Mouse (Mus musculus) embryonic facial prominence, embryonic 15.5 days (tissue): ENCODE measurements around the gene Ss18l2. TPM values are rescaled to one million over a fixed set of nuclear protein-coding genes. Genes with fewer than 3 reads are reported as not detected.

Source experiments
- ATAC-seq: fragments of 200-750 bp; cut with Nextera tagmentation; 2 replicates; pipeline ENCODE4 v1.8.0; 2017; ENCODE audit warnings: low read depth, moderate TSS enrichment; ENCODE audit not compliant: insufficient number of reproducible peaks, low FRiP score, low TSS enrichment
- H3K27ac ChIP-seq: fragments of 300-500 bp; sonication (generic); replicated peaks from 2 replicates; pipeline ENCODE4 v1.5.1; 2015; ENCODE audit warnings: mild to moderate bottlenecking, inconsistent platforms
- H3K27me3 ChIP-seq: fragments of 300-500 bp; sonication (generic); 2 replicates; pipeline ENCODE4 v1.6.1; 2015; ENCODE audit warnings: inconsistent platforms
- H3K36me3 ChIP-seq: fragments of 300-500 bp; sonication (generic); 2 replicates; pipeline ENCODE4 v1.6.1; 2015; ENCODE audit warnings: mild to moderate bottlenecking, inconsistent platforms
- H3K4me1 ChIP-seq: fragments of 300-500 bp; sonication (generic); 2 replicates; pipeline ENCODE4 v1.6.1; 2015; ENCODE audit warnings: inconsistent platforms
- H3K4me2 ChIP-seq: fragments of 300-500 bp; sonication (generic); replicated peaks from 2 replicates; pipeline ENCODE4 v1.6.1; 2015; ENCODE audit warnings: mild to moderate bottlenecking, inconsistent platforms
- H3K4me3 ChIP-seq: fragments of 300-500 bp; sonication (generic); replicated peaks from 2 replicates; pipeline ENCODE4 v1.5.1; 2015; ENCODE audit warnings: mild to moderate bottlenecking, inconsistent platforms
- H3K9ac ChIP-seq: fragments of 300-500 bp; sonication (generic); 2 replicates; pipeline ENCODE4 v1.6.1; 2015; ENCODE audit warnings: inconsistent platforms
- H3K9me3 ChIP-seq: fragments of 300-500 bp; sonication (generic); replicated peaks from 2 replicates; pipeline ENCODE4 v1.6.1; 2016; ENCODE audit warnings: inconsistent platforms
- WGBS: fragments of 180-500 bp; shearing (Covaris S2); methylation state at CpG from one replicate; pipeline ENCODE4 v1.1.7; 2015; 5-methylcytosine and 5-hydroxymethylcytosine counted together
- polyA plus RNA-seq: library from polyadenylated mRNA; unstranded; fragments of >200 nt; fragmentation: Nextera tagmentation; extraction: Ambion mirVana; gene quantifications from 2 replicates; pipeline ENCODE4 v1.2.1, GENCODE M21; 2015

The Ss18l2 gene
- polyA plus RNA-seq, 1 experiment from 2014 or later: 111 TPM

- 1% methylated on average over 43 of the region's 43 CpGs for WGBS
- Histone ChIP-seq H3K4me1 (peaks cover 66% of the 10 kb centered on the region), H3K9ac (peak overlapping the region; percentile 67), H3K4me3 (peak overlapping the region; percentile 74), H3K9me3 (no peaks in the 10 kb centered on the region), H3K27me3 (no peaks in the 10 kb centered on the region), H3K36me3 (peaks cover 42% of the 10 kb centered on the region), H3K27ac (peak overlapping the region; percentile 92), H3K4me2 (peak overlapping the region; percentile 85)
- ATAC-seq: peak; percentile 60
These were observed 50.4 kb downstream of the Ss18l2 start for GRCm38 (mm10) chr9:121760271-121761090.

DNA sequence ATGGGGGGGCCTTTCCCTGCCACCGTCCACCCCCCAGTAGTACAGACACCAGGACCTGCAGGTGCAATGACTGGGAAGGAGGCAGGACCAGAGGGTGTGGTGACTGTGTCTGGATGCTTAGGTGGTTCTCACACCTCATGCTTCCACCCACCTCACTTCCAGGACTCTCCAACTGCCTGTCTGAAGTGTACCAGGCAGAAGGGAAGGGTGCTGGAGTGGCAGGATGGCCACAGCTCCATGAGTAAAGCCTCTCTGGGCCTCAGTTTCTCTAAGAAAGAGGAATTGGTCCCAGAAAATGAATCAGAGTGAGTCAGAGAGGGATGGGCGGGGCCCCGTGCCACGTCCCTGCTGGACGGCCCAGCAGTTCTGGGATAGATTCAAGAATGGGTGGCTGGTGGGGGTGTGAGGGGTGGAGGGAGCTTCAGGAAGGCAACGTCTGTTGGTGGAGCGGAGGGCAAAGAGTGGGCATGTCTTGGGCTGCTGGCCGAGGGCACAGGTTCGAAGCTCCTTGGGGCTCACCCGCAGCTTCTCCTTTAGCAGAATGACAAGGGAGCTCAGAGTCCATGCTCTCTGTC, 51.0 kb downstream of the Ss18l2 start:
- Histone ChIP-seq H3K27me3 (no peaks in the 10 kb centered on the region), H3K4me3 (peak overlapping the region; percentile 74), H3K9me3 (no peaks in the 10 kb centered on the region), H3K4me2 (peak overlapping the region; percentile 85), H3K9ac (peak overlapping the region; percentile 67; the same call in 1 of the 2 replicates), H3K27ac (peak overlapping the region; percentile 92), H3K4me1 (peaks cover 68% of the 10 kb centered on the region), H3K36me3 (peaks cover 42% of the 10 kb centered on the region)
- 52% methylated on average over 10 of the region's 10 CpGs for whole genome bisulfite sequencing
- no peak for ATAC-seq

- 0 out of 2 replicates have a peak overlapping the region, but pooled peaks have one; percentile 85 for H3K4me2 ChIP-seq
- ATAC-seq: no peak
- H3K9ac ChIP-seq: no peak overlapping the region
- peaks cover 66% of the 10 kb centered on the region for H3K4me1 ChIP-seq
- H3K36me3 ChIP-seq: peaks cover 46% of the 10 kb centered on the region
- no peak overlapping the region for H3K27ac ChIP-seq
- H3K4me3 ChIP-seq: peak overlapping the region; percentile 74
- H3K9me3 ChIP-seq: no peaks in the 10 kb centered on the region
- no peaks in the 10 kb centered on the region for H3K27me3 ChIP-seq
- 51% methylated on average over 8 of the region's 8 CpGs for WGBS
These were observed 51.7 kb downstream of the Ss18l2 start for GRCm38 (mm10) chr9:121761787-121762186.

GRCm38 (mm10) chr9:121762248-121762647, 52.1 kb downstream of the Ss18l2 start:
- H3K4me3 ChIP-seq: no peak overlapping the region
- ATAC-seq: no peak
- no peaks in the 10 kb centered on the region for H3K27me3 ChIP-seq
- 85% methylated on average over 10 of the region's 10 CpGs for WGBS
- H3K9ac ChIP-seq: no peak overlapping the region
- no peaks in the 10 kb centered on the region for H3K9me3 ChIP-seq
- H3K36me3 ChIP-seq: peaks cover 50% of the 10 kb centered on the region
- no peak overlapping the region for H3K27ac ChIP-seq
- no peak overlapping the region for H3K4me2 ChIP-seq
- H3K4me1 ChIP-seq: peaks cover 62% of the 10 kb centered on the region

DNA sequence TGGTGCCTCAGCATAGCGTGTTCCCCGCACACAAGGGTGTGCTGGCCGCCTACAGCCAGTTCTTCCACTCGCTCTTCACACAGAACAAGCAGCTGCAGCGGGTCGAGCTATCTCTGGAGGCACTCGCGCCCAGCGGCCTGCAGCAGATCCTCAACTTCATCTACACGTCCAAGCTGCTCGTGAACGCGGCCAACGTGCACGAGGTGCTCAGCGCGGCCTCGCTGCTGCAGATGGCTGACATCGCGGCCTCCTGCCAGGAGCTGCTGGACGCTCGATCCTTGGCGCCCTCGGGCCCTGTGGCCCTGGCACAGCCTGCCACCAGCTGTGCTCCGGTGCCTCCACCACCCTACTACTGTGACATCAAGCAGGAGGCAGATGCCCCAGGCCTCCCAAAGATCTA, 52.6 kb downstream of the Ss18l2 start:
- H3K4me2 ChIP-seq: no peak overlapping the region
- H3K27ac ChIP-seq: no peak overlapping the region
- peaks cover 55% of the 10 kb centered on the region for H3K36me3 ChIP-seq
- H3K9ac ChIP-seq: no peak overlapping the region
- H3K9me3 ChIP-seq: no peaks in the 10 kb centered on the region
- no peak overlapping the region for H3K4me3 ChIP-seq
- WGBS: 88% methylated on average over 25 of the region's 25 CpGs
- ATAC-seq: no peak
- peaks cover 62% of the 10 kb centered on the region for H3K4me1 ChIP-seq
- no peaks in the 10 kb centered on the region for H3K27me3 ChIP-seq

Other genes starting within 250 kb of the Ss18l2 start
- gene Cck, start 214.6 kb upstream of the Ss18l2 start, polyA plus RNA-seq: 2.3 TPM in 2 replicates
- 0.74 and 1.0 TPM in 2 replicates for gene Lyzl4, start 68.2 kb upstream of the Ss18l2 start, polyA plus RNA-seq
- gene Vipr1, start 67.6 kb upstream of the Ss18l2 start, polyA plus RNA-seq: 0.63 and 0.66 TPM in 2 replicates
- gene Sec22c, start 4.8 kb upstream of the Ss18l2 start, polyA plus RNA-seq: 14.4 and 15.3 TPM in 2 replicates
- gene Nktr, start 8.8 kb downstream of the Ss18l2 start, polyA plus RNA-seq: 66.5 and 71.5 TPM in 2 replicates
- 34.0 and 35.4 TPM in 2 replicates for gene Zfp651, start 49.0 kb downstream of the Ss18l2 start, polyA plus RNA-seq
- 16.7 and 23.2 TPM in 2 replicates for gene Klhl40, start 67.3 kb downstream of the Ss18l2 start, polyA plus RNA-seq
- gene Hhatl, start 82.2 kb downstream of the Ss18l2 start, polyA plus RNA-seq: 1.2 and 2.5 TPM in 2 replicates
- gene Ccdc13, start 129.1 kb downstream of the Ss18l2 start, polyA plus RNA-seq: 2.4 and 3.1 TPM in 2 replicates
- gene Higd1a, start 148.0 kb downstream of the Ss18l2 start, polyA plus RNA-seq: 212 and 224 TPM in 2 replicates
- 0.42 and 0.67 TPM in 2 replicates for gene Ackr2, start 188.0 kb downstream of the Ss18l2 start, polyA plus RNA-seq
- not detected in 2 replicates for gene Cyp8b1, start 206.0 kb downstream of the Ss18l2 start, polyA plus RNA-seq
- 4.1 and 4.7 TPM in 2 replicates for gene Fam198a, start 240.7 kb downstream of the Ss18l2 start, polyA plus RNA-seq